14 mouse cellular contexts compared by ENCODE assay signal in genomic region chr4:150962231-150962630, GRCm38 (mm10). TPM values are rescaled to one million over a fixed set of nuclear protein-coding genes. Genes with fewer than 3 reads are reported as not detected.
DNase-seq lines count a peak whose midpoint lies in the region; ATAC-seq lines count a peak whose summit lies in the region.
"Had no signal": no experiment of that assay in that cellular context is flagged by ENCODE, and none has a peak within 500 bp of the region (broad histone marks: within the 10 kb centered on the region; RNA-seq: fewer than 3 reads in every experiment).

No protein-coding gene starts in this region.

- no peaks in the 10 kb centered on the region for H3K9me3 ChIP-seq in kidney, embryonic 14.5 days (ENCODE audit: control insufficient read depth, low read length)
- H3K9me3 ChIP-seq in liver, embryonic 11.5 days (ENCODE audit: control insufficient read depth, low read length), result no peaks in the 10 kb centered on the region
- H3K9me3 ChIP-seq: embryonic facial prominence, embryonic 15.5 days had no signal

- no peak for ATAC-seq in kidney, embryonic 14.5 days (ENCODE audit: low FRiP score, low TSS enrichment)
- no peak for ATAC-seq in liver, embryonic 11.5 days (replicated peaks; ENCODE audit: low FRiP score)
- ATAC-seq: intestine, embryonic 16.5 days had no signal

- peak; percentile 74 to 79 for DNase-seq in kidney, adult 8-10 months
- peak; percentile 23 for DNase-seq in adipocyte (ENCODE audit: low spot score)
- peak; percentile 32 for DNase-seq in brain, adult 2 months (ENCODE audit: low read depth, low spot score)
- peak; percentile 23 for DNase-seq in lung, postnatal 10 days
- DNase-seq in liver, embryonic 11.5 days (ENCODE audit: low spot score), result no peak
- no peak for DNase-seq in thymus, postnatal 10 days (ENCODE audit: low spot score in 2 of 2)
- DNase-seq: cerebellum, postnatal 25 days had no signal

- no peak overlapping the region for H3K9ac ChIP-seq in kidney, embryonic 14.5 days (ENCODE audit: low read depth, low read length)
- H3K9ac ChIP-seq in liver, embryonic 11.5 days (ENCODE audit: low read depth, low read length), result no peak overlapping the region
- H3K9ac ChIP-seq: embryonic facial prominence, embryonic 15.5 days had no signal

- no peaks in the 10 kb centered on the region for H3K27me3 ChIP-seq in kidney, embryonic 14.5 days (ENCODE audit: control insufficient read depth, insufficient read depth, low read length)
- H3K27me3 ChIP-seq in liver, embryonic 11.5 days (replicated peaks; ENCODE audit: control insufficient read depth, insufficient read depth, low read length), result no peaks in the 10 kb centered on the region
- H3K27me3 ChIP-seq: embryonic facial prominence, embryonic 15.5 days had no signal

- H3K4me3 ChIP-seq in kidney, embryonic 14.5 days (ENCODE audit: low read length), result no peak overlapping the region
- H3K4me3 ChIP-seq in liver, embryonic 11.5 days (ENCODE audit: low read depth, low read length), result no peak overlapping the region
- H3K4me3 ChIP-seq: embryonic facial prominence, embryonic 15.5 days; myocyte had no signal

- no peaks in the 10 kb centered on the region for H3K36me3 ChIP-seq in kidney, embryonic 14.5 days (ENCODE audit: control insufficient read depth, insufficient read depth, low read length)
- H3K36me3 ChIP-seq in liver, embryonic 11.5 days (ENCODE audit: control insufficient read depth, insufficient read depth, low read length), result no peaks in the 10 kb centered on the region
- H3K36me3 ChIP-seq: embryonic facial prominence, embryonic 15.5 days had no signal

- 0 out of 2 replicates have a peak, but pooled peaks cover 6% of the 10 kb centered on the region for H3K4me1 ChIP-seq in kidney, embryonic 14.5 days (ENCODE audit: control insufficient read depth, insufficient read depth, low read length)
- no peaks in the 10 kb centered on the region for H3K4me1 ChIP-seq in liver, embryonic 11.5 days (replicated peaks; ENCODE audit: control insufficient read depth, insufficient read depth, low read length)

- H3K4me2 ChIP-seq in kidney, embryonic 14.5 days (replicated peaks; ENCODE audit: low read depth, low read length), result no peak overlapping the region
- no peak overlapping the region for H3K4me2 ChIP-seq in liver, embryonic 11.5 days
- H3K4me2 ChIP-seq: embryonic facial prominence, embryonic 15.5 days had no signal

- 61% methylated on average over 6 of the region's 6 CpGs for WGBS in kidney, embryonic 14.5 days
- WGBS in liver, embryonic 11.5 days, result 57% methylated on average over 6 of the region's 6 CpGs

- no peak overlapping the region for H3K27ac ChIP-seq in kidney, embryonic 14.5 days (ENCODE audit: low read depth, low read length)
- H3K27ac ChIP-seq in liver, embryonic 11.5 days (ENCODE audit: low read depth, low read length), result no peak overlapping the region
- H3K27ac ChIP-seq: embryonic facial prominence, embryonic 15.5 days; macrophage had no signal

RNA-seq across cellular contexts. Expression of gene Uts2, which starts 34.7 kb away (rescaled TPM):
- not detected in 2 replicates for polyA plus RNA-seq in kidney, embryonic 14.5 days (2014; fragmentation: Nextera tagmentation; extraction: Ambion mirVana)
- polyA plus RNA-seq in liver, embryonic 11.5 days (2014; fragmentation: Nextera tagmentation; extraction: Ambion mirVana), result not detected in 2 replicates
- polyA plus RNA-seq: embryonic facial prominence, embryonic 15.5 days; heart, embryonic 14.5 days; intestine, embryonic 16.5 days; macrophage; myocyte; stomach, embryonic 14.5 days had no signal

RNA-seq across cellular contexts. Expression of gene Tnfrsf9, which starts 47.9 kb away (rescaled TPM):
- polyA plus RNA-seq in kidney, embryonic 14.5 days (2014; fragmentation: Nextera tagmentation; extraction: Ambion mirVana), result 0.13 and 0.39 TPM in 2 replicates
- 0.21 and 0.26 TPM in 2 replicates for polyA plus RNA-seq in liver, embryonic 11.5 days (2014; fragmentation: Nextera tagmentation; extraction: Ambion mirVana)

RNA-seq across cellular contexts. Expression of gene Park7, which starts 48.0 kb away (rescaled TPM):
- 398 and 419 TPM in 2 replicates for polyA plus RNA-seq in kidney, embryonic 14.5 days (2014; fragmentation: Nextera tagmentation; extraction: Ambion mirVana)
- polyA plus RNA-seq in liver, embryonic 11.5 days (2014; fragmentation: Nextera tagmentation; extraction: Ambion mirVana), result 526 and 535 TPM in 2 replicates

Comparison
In these comparisons a context has a peak if more than half of its experiments do, and no peak if none do; other contexts are left out.
1. DNase-seq: peak in kidney, adult 8-10 months (2 of 2), adipocyte (single experiment), brain, adult 2 months (single experiment) and lung, postnatal 10 days (single experiment); none in liver, embryonic 11.5 days (single experiment) and thymus, postnatal 10 days (0 of 2).